Mouse (Mus musculus) embryonic facial prominence, embryonic 12.5 days (tissue): ENCODE measurements around the gene Fam92a. TPM values are rescaled to one million over a fixed set of nuclear protein-coding genes. Genes with fewer than 3 reads are reported as not detected.
"Not testable (repeated sequence)": the region's sequence is repeated elsewhere in the genome, so short reads cannot be mapped to it uniquely, and the experiment has no call there.

Experiments
- ATAC-seq: fragments of 200-750 bp; cut with Nextera tagmentation; 2 replicates; pipeline ENCODE4 v1.8.0; 2017; ENCODE audit not compliant: insufficient number of reproducible peaks, insufficient read depth, low FRiP score, low TSS enrichment
- H3K27ac ChIP-seq: fragments of 300-500 bp; sonication (generic); 2 replicates; pipeline ENCODE4 v1.5.1; 2016; ENCODE audit warnings: mild to moderate bottlenecking
- H3K27me3 ChIP-seq: fragments of 300-500 bp; sonication (generic); 2 replicates; pipeline ENCODE4 v1.6.1; 2016; ENCODE audit warnings: mild to moderate bottlenecking, moderate library complexity
- H3K36me3 ChIP-seq: fragments of 300-500 bp; sonication (generic); 2 replicates; pipeline ENCODE4 v1.6.1; 2016; ENCODE audit warnings: mild to moderate bottlenecking
- H3K4me1 ChIP-seq: fragments of 300-500 bp; sonication (generic); 2 replicates; pipeline ENCODE4 v1.6.1; 2016
- H3K4me2 ChIP-seq: fragments of 300-500 bp; sonication (generic); replicated peaks from 2 replicates; pipeline ENCODE4 v1.6.1; 2016; ENCODE audit warnings: mild to moderate bottlenecking, moderate library complexity
- H3K4me3 ChIP-seq: fragments of 300-500 bp; sonication (generic); 2 replicates; pipeline ENCODE4 v1.5.1; 2016; ENCODE audit warnings: mild to moderate bottlenecking
- H3K9ac ChIP-seq: fragments of 300-500 bp; sonication (generic); 2 replicates; pipeline ENCODE4 v1.6.1; 2016; ENCODE audit warnings: mild to moderate bottlenecking, moderate library complexity
- H3K9me3 ChIP-seq: fragments of 300-500 bp; sonication (generic); 2 replicates; pipeline ENCODE4 v1.6.1; 2016; ENCODE audit warnings: mild to moderate bottlenecking, moderate library complexity
- WGBS: fragments of 180-500 bp; shearing (Covaris S2); methylation state at CpG from one replicate; pipeline ENCODE4 v1.1.7; 2016; 5-methylcytosine and 5-hydroxymethylcytosine counted together
- polyA plus RNA-seq: library from polyadenylated mRNA; unstranded; fragments of >200 nt; fragmentation: Nextera tagmentation; extraction: Ambion mirVana; gene quantifications from 2 replicates; pipeline ENCODE4 v1.2.1, GENCODE M21; 2016

Gene Fam92a
- polyA plus RNA-seq = 106 and 120 TPM in 2 replicates

DNA sequence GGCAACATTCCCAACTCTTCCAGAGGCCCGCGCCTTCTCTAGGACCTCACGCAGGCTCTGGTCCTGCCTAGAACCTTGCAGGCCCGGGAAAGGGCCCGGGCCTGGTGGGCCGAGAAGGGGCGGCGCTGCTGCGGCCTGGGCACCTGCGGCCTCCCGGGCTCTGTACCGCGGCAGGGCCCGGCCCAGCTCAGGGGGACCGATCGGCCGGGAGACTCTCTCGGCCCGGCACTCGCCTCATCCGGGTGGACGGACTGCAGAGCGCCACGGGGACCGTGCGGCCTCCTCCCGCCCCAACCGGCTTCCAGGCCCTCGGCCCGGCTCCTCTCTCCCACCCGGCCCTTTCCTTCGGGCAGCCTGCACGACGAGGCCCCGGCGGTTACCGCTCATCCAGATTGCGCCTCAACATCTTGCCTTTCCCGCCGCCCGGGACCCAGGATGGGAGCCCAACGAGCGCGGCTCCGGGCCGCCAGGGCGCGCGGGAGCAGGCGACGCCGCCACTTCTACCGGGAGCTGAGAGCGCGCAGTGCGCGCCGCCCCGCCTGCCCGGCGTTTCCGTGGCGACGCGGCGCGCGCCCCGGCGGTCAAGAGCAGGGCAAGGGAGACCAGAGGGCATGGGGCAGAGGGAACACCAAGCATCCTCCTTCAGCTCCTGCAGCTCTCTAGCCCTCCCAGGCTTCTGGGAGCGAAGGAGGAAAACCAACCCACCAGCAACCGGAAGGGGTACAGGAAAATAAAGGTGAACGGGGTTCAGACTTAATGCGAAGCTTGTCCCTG is at the start of gene Fam92a:
Fam92a (minus strand) TSS at position 698 of the 774 bp plus-strand sequence.
- Histone ChIP-seq H3K9ac (peak within 1 kb of the TSS; percentile 99), H3K27me3 (no peaks in the 10 kb centered on the region), H3K27ac (peak within 1 kb of the TSS; percentile 93), H3K9me3 (no peaks in the 10 kb centered on the region), H3K36me3 (peaks cover 15% of the 10 kb centered on the region), H3K4me2 (peak within 1 kb of the TSS; percentile 71), H3K4me3 (peak within 1 kb of the TSS; percentile 73), H3K4me1 (peaks cover 7% of the 10 kb centered on the region)
- WGBS = under 1% methylated on average over 67 of the region's 74 CpGs
- ATAC-seq = peak; percentile 86

DNA sequence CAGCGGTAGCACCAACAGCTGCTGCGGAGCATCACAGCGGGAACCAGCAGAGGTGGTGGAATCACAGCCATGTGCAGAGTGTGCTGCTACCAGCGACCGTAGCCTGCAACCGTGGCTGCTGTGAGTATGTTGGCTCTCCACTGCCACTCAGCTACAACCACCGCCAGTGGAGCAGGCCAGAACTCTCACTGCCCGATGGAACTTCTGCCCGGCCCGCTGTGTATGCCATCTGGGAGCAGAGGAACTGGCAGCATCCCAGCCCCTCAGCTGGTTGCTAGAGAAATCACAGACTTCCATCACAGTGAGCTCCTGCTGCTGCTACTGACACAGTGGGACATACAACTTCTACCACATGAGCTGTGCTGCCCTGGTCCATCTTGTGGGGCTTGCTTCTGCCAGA is 7.2 kb upstream of the Fam92a start:
- Histone ChIP-seq H3K9ac (no peak overlapping the region), H3K4me1 (no peaks in the 10 kb centered on the region), H3K27ac (no peak overlapping the region), H3K9me3 (no peaks in the 10 kb centered on the region), H3K27me3 (no peaks in the 10 kb centered on the region), H3K4me2 (no peak overlapping the region), H3K4me3 (no peak overlapping the region), H3K36me3 (no peaks in the 10 kb centered on the region)
- ATAC-seq = no peak
- 90% methylated on average over 10 of the region's 10 CpGs for WGBS

DNA sequence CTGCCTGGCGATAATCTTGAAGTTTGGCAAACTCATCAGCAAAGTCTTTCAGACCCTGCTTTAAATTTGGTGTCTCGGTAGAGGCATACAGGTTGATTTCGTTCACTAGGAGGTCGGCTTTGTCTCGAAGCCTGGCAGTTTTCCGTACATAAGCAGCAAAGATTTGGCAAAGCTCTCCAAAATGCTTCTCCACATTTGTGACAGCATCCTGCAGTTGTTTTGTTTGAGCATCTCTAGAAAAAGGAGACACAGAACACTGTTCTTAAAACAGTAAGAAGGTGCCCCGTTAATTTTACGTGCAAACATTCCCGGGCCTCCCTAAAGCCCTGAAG is 863 bp downstream of the Fam92a start:
- no peak for ATAC-seq
- Histone ChIP-seq H3K27me3 (no peaks in the 10 kb centered on the region), H3K4me2 (peak overlapping the region; percentile 71), H3K4me1 (peaks cover 7% of the 10 kb centered on the region), H3K9ac (peak overlapping the region; percentile 99), H3K4me3 (peak overlapping the region; percentile 73), H3K9me3 (no peaks in the 10 kb centered on the region), H3K36me3 (peaks cover 20% of the 10 kb centered on the region), H3K27ac (peak overlapping the region; percentile 93)
- WGBS = 16% methylated on average over 9 of the region's 9 CpGs

DNA sequence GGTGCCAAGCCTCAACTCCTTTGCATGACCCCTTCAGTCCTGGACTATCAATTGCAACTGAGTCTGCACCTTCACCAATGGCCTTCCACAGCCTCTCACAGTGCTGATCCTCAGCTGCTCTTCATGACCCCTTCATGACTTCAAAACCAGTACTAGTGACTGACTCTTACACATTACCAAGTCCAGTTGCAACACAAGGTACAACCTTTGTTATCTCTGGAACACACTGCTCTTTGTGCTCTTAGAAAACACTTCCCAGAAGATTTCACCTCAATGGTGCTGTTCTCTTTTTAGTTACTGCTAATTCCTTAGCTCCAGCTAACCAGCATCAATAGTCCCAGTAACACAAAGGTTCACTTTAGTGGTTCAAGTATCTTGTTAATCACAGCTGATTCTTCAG is 24.2 kb downstream of the Fam92a start:
- ATAC-seq = no peak
- no peak overlapping the region for H3K4me2 ChIP-seq
- H3K36me3 ChIP-seq = peaks cover 27% of the 10 kb centered on the region

DNA sequence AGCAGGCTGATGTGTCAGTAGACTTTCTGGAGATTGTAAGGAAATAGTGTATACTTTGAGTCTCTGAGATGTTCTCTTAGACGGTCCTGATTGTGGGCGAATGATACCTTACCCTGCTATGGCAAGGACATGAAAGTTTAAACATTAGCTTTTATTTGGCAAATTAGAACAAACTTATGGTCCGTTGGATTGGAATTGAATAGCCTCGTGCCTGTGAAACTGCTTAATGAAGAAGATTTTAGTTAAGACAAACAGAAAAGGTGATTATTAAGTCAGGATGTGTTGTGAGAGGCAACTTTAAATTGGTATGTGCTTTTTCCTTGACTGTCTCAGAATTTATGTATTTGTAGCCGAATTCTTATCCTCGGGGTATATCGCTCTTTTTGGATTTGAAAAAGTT is 30.3 kb downstream of the Fam92a start:
- H3K27ac ChIP-seq, H3K4me2 ChIP-seq, H3K9me3 ChIP-seq, H3K4me3 ChIP-seq, H3K36me3 ChIP-seq, ATAC-seq, H3K27me3 ChIP-seq, H3K9ac ChIP-seq, H3K4me1 ChIP-seq: not testable (repeated sequence)
- 95% methylated on average over 7 of the region's 7 CpGs for WGBS

More for the DNA sequence above, 24.2 kb downstream of the Fam92a start:
- no peak overlapping the region for H3K27ac ChIP-seq
- H3K4me3 ChIP-seq = no peak overlapping the region
- peaks cover 7% of the 10 kb centered on the region; the same call in 1 of the 2 replicates for H3K9me3 ChIP-seq
- no peaks in the 10 kb centered on the region for H3K27me3 ChIP-seq
- no peak overlapping the region for H3K9ac ChIP-seq
- H3K4me1 ChIP-seq = no peaks in the 10 kb centered on the region

DNA sequence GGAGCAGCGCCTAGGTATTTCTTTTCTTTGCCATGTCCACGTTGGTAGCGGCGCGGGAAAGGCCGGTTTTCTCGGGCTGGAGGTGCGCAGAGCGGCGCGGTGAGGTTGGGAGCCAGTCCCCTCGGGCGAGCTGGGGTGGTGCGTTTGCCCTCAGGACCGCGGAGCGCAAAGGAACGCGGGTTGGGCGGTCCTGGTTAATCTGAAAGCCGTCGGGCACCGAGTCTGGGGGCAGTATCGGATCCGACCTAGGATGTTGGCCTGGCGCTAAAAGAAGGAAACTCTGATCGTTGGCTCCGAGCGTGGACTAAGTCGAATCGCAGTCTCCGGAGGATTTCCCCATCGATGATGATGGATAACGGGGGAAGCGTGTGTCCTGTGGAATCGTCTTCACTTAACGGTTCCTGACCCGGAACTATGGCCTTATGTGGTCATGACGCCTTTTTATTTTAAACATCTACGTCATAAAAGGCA is 31.2 kb downstream of the Fam92a start:
- H3K36me3 ChIP-seq, H3K9me3 ChIP-seq, H3K4me1 ChIP-seq, H3K27me3 ChIP-seq, H3K27ac ChIP-seq: not testable (repeated sequence)
- ATAC-seq = peak; percentile 72; the same call in 1 of the 2 replicates
- peak overlapping the region; percentile 46 for H3K4me2 ChIP-seq
- peak overlapping the region; percentile 44 for H3K9ac ChIP-seq
- 18% methylated on average over 26 of the region's 40 CpGs for WGBS
- peak overlapping the region; percentile 39 for H3K4me3 ChIP-seq

DNA sequence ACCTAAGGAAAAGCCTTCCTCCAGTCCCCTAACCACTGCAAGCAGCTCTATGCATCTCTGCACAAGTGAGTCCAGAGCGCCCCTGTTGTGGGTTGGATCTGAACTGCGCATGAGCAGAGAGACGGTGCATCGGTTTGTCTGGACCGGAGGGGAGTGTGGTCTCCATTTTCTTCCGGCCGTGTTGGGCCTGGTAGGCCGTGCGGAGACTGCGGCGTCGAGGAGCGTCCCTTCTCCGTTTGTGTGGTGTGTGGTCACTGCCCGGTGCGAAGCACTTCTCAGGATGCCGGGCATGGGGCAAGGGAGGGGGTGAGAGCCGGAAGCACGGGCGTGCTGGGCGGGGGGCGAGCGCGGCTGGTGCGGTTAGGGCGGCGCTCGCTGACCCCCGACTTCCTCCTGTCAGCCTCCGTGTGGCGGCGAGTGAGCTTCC is 31.7 kb downstream of the Fam92a start, which contains the start of gene Rbm12b1:
Rbm12b1 (plus strand) TSS at position 124 of the 427 bp plus-strand sequence.
- H3K9ac ChIP-seq = peak within 1 kb of the TSS; percentile 44

More for the DNA sequence above, 31.7 kb downstream of the Fam92a start, which contains the start of gene Rbm12b1:
- H3K4me3 ChIP-seq = peak within 1 kb of the TSS; percentile 39
- not testable (repeated sequence) for H3K36me3 ChIP-seq, H3K27me3 ChIP-seq, H3K4me1 ChIP-seq, H3K9me3 ChIP-seq
- 7% methylated on average over 14 of the region's 32 CpGs for WGBS
- peak; percentile 96 for ATAC-seq
- peak within 1 kb of the TSS; percentile 46 for H3K4me2 ChIP-seq
- peak within 1 kb of the TSS; percentile 57; the same call in 1 of the 2 replicates for H3K27ac ChIP-seq

Other genes with a start within 250 kb of the Fam92a start
- 0.46 and 0.68 TPM in 2 replicates for gene Gm10604, start 190.8 kb downstream of the Fam92a start, polyA plus RNA-seq
- 17.4 and 18.6 TPM in 2 replicates for gene Rbm12b2, start 82.6 kb downstream of the Fam92a start, polyA plus RNA-seq
- gene Rbm12b1, start 31.8 kb downstream of the Fam92a start, polyA plus RNA-seq = 7.5 and 8.6 TPM in 2 replicates